Mouse (Mus musculus) embryo, embryonic 11 days (tissue): Measurements from ENCODE around the gene Phf19.
A peak's percentile ranks its signal among the peaks of the same experiment; 100 is the strongest.

Experiments
- DNase-seq: peaks from one replicate; pipeline ENCODE4 v3.0.0-alpha.2; 2015

The Phf19 gene

GRCm38 (mm10) chr2:34913218-34914068 is at the start of gene Phf19:
Gene Phf19, minus strand, starts transcription at chr2:34914026.
- peak; percentile 41 for DNase-seq

GRCm38 (mm10) chr2:34963371-34963956 is 49.6 kb upstream of the Phf19 start:
- DNase-seq, result no peak

DNA sequence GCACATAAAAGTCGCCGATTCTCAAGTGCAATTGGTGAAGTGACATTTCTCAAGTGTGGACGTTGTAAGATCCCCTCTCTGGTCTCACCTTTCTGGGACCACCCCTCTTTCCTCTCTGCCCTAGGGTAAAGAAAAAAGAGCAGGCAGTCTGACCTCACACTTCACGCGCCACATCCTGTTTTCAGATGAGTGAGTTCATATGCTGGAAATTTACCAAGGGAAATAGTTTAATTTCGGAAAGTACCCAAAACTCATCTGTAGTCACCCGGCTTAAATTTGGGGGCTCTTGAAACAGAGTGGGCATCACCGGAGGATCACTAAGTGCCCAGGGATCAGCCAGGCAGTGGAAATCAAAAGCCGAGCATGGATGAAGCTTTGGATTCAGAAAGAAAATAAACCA is 49.1 kb upstream of the Phf19 start:
- DNase-seq, result no peak

GRCm38 (mm10) chr2:34962211-34962610 is 48.4 kb upstream of the Phf19 start:
- DNase-seq, result no peak

DNA sequence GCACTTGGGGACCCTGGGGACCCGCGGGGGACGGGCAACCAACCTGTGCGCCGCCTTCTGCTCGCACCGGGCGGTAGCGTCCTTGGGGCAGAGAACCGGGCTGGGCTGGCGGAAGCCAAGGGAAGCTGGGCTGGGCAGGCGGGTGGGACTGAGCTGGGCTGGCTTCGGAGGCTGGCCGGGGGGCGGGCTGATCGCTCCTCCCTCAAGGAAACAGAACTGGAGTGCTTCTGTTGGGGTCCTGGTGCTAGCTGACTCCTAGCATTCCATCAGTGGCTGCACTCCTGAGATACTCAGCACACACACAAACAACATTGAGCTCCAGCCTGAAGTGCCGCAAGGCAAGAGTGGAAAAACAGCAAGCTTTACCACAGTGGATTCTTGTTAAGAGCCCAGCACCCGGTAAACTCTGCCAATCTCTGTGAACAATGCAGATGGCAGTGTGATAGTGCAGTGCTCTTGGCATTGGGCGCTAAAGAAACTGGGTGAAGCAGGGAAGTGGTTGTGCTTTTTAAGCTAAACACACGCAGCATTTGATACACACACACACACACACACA is 47.7 kb upstream of the Phf19 start, which contains the start of gene Traf1:
Traf1 (minus strand) TSS at position 292 of the 556 bp plus-strand sequence.
- peak; percentile 42 for DNase-seq

DNA sequence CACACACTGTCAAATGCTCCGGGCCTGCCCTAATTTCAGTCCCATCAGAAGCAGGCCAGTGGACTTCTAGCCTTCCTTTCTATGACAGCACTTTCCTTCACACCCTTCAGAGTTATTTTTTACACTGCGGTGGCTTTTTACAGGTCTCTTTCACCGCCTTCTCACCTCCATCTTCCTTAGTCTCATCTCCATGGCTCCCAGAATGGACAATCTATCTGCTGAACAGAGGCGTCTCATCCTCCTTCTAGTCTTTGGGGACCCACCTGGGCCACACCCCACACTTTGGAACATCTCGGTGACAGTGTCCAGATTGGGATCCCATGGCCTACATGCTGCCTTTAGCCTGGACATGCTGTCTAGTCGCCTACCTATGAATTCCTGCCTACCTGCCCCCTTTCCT is 47.1 kb upstream of the Phf19 start:
- no peak for DNase-seq

- DNase-seq, result no peak
These were observed 46.6 kb upstream of the Phf19 start for GRCm38 (mm10) chr2:34960466-34960865.

DNA sequence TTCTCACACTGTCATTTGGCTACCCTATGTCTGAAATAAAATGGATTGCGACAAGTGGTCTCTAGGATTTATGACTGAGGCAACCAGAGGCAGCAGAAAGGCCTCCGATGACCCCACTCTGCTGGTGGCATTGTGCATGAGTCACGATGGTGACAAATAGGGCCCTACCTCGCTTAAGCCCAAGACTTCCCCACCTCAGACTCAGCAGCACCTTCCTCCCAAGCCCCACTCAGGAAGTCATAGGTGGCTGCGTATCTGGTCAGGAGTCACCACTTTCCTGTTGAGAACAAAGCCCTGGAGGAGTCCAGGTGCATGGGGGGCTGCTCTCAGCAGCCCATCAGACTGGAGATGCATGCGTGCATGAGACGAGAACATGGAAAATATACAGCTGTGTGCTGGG is 44.8 kb upstream of the Phf19 start:
- DNase-seq, result no peak

GRCm38 (mm10) chr2:34958036-34958435 is 44.2 kb upstream of the Phf19 start:
- DNase-seq, result no peak

- no peak for DNase-seq
These were observed 43.6 kb upstream of the Phf19 start for GRCm38 (mm10) chr2:34957405-34957804.

GRCm38 (mm10) chr2:34956941-34957340 is 43.1 kb upstream of the Phf19 start:
- DNase-seq, result no peak

GRCm38 (mm10) chr2:34954344-34954743 is 40.5 kb upstream of the Phf19 start:
- no peak for DNase-seq

- DNase-seq, result no peak
These were observed 39.8 kb upstream of the Phf19 start for GRCm38 (mm10) chr2:34953547-34954116.

DNA sequence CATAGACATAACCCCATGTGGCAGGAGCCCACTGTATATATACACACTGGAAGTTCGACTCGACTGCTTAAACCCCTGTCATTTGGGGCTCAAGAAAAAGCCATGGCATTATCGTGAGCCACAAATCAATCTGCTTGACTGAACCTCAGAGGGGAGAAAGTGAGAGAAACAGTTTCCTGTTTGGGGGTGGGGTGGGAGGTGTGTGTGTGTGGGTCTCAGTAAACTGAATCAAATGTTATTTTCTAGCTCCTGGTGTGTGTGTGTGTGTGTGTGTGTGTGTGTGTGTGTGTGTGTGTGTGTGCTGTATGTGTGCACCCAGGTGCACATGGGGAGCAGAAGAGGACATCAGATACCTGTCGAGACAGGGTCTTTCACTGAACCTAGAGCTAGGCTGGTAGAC is 39.2 kb upstream of the Phf19 start:
- DNase-seq, result no peak

DNA sequence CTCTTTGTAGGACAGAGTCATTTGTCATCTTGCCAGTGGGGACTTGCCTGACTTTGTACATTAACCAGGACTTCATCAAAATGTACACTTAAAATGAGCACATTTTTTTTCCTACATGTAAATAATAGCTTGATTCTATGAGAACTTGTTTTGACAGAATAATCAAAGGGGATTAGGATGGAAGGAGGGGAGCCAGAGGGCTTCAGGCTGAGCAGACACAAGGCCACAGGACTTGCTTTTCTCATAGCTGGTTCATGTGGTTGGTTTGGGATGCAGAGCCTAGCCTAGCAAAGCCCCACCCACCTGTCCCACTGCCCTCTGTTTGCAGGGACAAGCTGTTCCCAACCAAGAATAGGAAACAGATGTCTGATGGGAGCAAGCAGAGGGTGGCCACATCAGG is 37.6 kb upstream of the Phf19 start:
- DNase-seq, result no peak

DNA sequence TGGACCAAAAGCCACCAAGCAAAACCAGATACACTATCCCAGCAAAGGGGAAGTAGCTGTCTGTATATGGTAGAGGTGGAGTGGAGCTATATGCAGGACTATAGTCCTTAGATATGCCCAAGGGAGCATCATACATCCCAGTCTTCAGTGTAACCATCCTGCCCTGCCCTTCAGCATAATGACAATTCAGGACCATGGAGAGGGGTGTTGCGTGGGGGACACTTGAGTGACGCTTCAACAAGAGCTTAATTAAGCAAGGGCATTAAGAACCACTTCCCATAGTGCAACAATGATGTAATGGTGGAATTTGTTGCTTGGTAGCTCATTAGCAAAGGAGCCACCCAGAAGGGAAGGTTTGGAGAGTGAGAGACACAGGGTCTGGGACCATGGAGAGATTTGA is 34.8 kb upstream of the Phf19 start:
- no peak for DNase-seq

GRCm38 (mm10) chr2:34946046-34946445 is 32.2 kb upstream of the Phf19 start:
- DNase-seq, result no peak

GRCm38 (mm10) chr2:34945580-34945979 is 31.8 kb upstream of the Phf19 start:
- DNase-seq, result no peak

DNA sequence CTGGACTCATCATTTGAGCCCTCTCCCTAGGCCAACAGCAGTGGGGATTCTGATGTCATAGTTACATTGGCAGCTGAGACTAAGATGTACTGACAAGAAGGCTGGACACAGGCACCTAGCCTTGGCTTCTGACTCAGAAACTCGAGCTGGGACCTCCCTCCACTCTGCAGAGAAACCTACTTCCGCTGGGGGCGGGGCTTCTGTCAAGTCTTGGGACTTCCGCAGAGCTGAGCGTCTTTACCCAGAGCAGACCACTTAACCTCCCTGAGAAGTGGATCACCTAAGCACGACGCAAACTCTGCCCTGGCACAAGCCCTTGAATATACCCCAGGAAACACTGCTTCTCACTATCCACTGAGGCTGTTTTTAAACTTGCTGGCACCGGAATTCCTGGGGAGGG is 30.9 kb upstream of the Phf19 start:
- peak; percentile 65 for DNase-seq

DNA sequence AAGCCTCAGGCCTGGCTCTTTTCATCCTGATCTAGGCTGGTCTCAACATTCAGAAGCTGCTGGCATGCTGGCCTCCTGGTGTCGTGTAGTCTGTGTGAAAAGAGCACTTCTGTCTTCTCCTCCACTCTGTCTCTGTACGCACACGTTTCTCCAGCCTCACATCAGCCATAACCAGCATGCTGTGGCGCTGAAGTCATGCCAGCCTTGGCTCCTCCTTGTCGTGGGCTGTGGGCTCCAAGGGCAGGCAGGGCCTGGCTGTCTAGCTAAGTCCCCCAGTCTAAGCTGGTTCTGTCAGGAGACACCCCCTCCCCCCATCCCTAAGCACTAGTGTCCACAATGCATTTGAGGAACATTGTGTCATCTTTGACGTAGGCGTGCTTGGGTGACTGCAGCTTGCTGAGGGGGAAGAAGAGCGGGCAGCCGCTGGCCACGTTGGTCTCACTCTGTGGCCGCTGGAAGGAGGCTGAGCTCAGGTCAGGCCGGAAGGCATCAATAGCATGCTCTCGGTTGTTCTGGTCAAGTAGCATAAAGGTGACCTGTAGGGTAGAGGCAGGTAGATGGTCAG is 29.8 kb upstream of the Phf19 start:
- DNase-seq, result no peak

DNA sequence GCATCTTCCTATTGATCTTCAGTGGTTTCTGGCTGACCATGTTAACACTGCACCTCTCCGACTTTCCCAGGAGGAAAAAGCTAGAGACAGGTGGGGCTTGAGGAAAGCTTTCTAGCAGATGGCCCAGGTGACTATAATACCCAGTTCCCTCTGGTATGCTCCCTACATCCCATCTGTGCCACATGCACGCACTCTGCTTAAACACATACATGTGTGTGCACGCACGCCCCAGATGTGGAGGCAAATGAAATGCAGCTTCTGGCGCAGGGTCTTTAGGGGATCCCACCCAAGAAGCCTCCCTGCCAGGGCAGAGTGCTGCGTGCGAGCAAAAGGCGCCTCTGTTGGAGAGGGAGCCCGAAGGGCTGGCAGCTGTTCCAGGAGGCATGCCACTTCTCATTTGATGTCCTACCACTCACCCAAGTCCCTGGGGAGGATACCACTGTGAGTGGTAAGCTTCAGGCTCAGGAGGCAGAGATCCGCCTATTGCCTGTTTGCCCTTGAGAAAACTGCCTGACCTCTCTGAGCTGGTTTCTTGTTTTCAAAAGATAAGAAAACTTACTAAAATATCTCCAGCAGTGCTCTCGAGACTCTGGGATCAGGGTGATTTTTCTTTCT is 27.3 kb upstream of the Phf19 start:
- DNase-seq, result no peak

DNA sequence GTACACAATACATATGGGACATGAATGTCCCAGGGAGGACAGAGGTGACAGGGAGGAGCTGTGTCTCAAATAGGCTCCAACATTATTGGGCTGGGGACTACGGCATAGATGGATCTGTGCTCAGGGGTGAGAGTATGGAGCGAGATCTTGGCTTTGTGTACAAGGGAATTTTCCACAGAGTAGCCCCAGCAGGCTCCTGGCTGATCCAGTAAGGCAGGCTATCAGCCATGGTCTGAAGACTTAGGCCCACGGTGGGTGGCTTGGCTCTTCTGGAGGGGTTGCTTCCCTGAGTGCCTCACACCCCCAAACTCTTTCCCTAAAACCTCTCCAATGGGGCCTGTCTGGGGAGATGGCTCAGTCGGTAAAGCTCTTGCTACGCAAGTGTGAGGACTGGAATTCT is 26.4 kb upstream of the Phf19 start:
- DNase-seq, result no peak
